Mouse (Mus musculus) liver, adult 2 months (tissue): ENCODE measurements around the gene Glis1. TPM values are rescaled to one million over a fixed set of nuclear protein-coding genes. Genes with fewer than 3 reads are reported as not detected.

Experiments
- DNase-seq: peaks from one replicate; pipeline ENCODE4 v3.0.0-alpha.2; 2011; ENCODE audit warnings: low read depth, low spot score; ENCODE audit errors: extremely low read depth
- H3K27ac ChIP-seq: fragments of 200-500 bp; replicated peaks from 2 replicates; pipeline ENCODE4 v1.5.1; 2012; ENCODE audit warnings: low read depth, mild to moderate bottlenecking, control low read depth, inconsistent platforms, low read length; ENCODE audit not compliant: insufficient read depth
- H3K27me3 ChIP-seq: fragments of 200-500 bp; 2 replicates; pipeline ENCODE4 v1.6.1; 2012; ENCODE audit warnings: mild to moderate bottlenecking, moderate library complexity, low read length, inconsistent platforms; ENCODE audit not compliant: control insufficient read depth, insufficient read depth
- H3K36me3 ChIP-seq: fragments of 200-500 bp; 2 replicates; pipeline ENCODE4 v1.6.1; 2012; ENCODE audit warnings: low read length, inconsistent platforms; ENCODE audit not compliant: control insufficient read depth, insufficient read depth
- H3K4me1 ChIP-seq: fragments of 200-500 bp; 2 replicates; pipeline ENCODE4 v1.6.1; 2011; ENCODE audit warnings: low read length; ENCODE audit not compliant: control insufficient read depth, insufficient read depth
- H3K4me3 ChIP-seq: fragments of 200-500 bp; 2 replicates; pipeline ENCODE4 v1.5.1; 2011; ENCODE audit warnings: low read depth, mild to moderate bottlenecking, control low read depth, low read length, moderate library complexity; ENCODE audit not compliant: insufficient read depth
- H3K79me2 ChIP-seq: fragments of 200-500 bp; 2 replicates; pipeline ENCODE4 v1.6.1; 2012; ENCODE audit warnings: inconsistent platforms, mild to moderate bottlenecking, low read length, moderate library complexity; ENCODE audit not compliant: control insufficient read depth, insufficient read depth
- H3K9ac ChIP-seq: fragments of 200-500 bp; 2 replicates; pipeline ENCODE4 v1.6.1; 2012; ENCODE audit warnings: low read depth, mild to moderate bottlenecking, control low read depth, inconsistent platforms, low read length
- CTCF ChIP-seq: fragments of 200-500 bp; IDR thresholded peaks from 2 replicates; pipeline ENCODE4 v1.5.1; 2011; ENCODE audit warnings: low read depth, low read length, control low read depth
- POLR2A ChIP-seq: fragments of 200-500 bp; IDR thresholded peaks from 2 replicates; pipeline ENCODE4 v1.6.1; 2011; ENCODE audit warnings: low read length, control low read depth; ENCODE audit not compliant: insufficient read depth; ENCODE audit errors: extremely low read depth
- WGBS: fragments of 180-500 bp; shearing (Covaris S2); methylation state at CpG from one replicate; pipeline ENCODE4 v1.1.7; 2018; 5-methylcytosine and 5-hydroxymethylcytosine counted together
- polyA plus RNA-seq: library from polyadenylated mRNA; depleted of rRNA; stranded (reverse); fragments of >200 nt; gene quantifications from 2 replicates; pipeline ENCODE4 v1.2.3, GENCODE M21; 2012; rRNA removed
- total RNA-seq: library from RNA; depleted of rRNA; stranded (reverse); fragments of >200 nt; gene quantifications from 2 replicates; pipeline ENCODE4 v1.2.3, GENCODE M21; 2014; rRNA removed

The Glis1 gene
- total and polyA plus RNA-seq, 2 experiments = 0.10 TPM; not detected in 1

DNA sequence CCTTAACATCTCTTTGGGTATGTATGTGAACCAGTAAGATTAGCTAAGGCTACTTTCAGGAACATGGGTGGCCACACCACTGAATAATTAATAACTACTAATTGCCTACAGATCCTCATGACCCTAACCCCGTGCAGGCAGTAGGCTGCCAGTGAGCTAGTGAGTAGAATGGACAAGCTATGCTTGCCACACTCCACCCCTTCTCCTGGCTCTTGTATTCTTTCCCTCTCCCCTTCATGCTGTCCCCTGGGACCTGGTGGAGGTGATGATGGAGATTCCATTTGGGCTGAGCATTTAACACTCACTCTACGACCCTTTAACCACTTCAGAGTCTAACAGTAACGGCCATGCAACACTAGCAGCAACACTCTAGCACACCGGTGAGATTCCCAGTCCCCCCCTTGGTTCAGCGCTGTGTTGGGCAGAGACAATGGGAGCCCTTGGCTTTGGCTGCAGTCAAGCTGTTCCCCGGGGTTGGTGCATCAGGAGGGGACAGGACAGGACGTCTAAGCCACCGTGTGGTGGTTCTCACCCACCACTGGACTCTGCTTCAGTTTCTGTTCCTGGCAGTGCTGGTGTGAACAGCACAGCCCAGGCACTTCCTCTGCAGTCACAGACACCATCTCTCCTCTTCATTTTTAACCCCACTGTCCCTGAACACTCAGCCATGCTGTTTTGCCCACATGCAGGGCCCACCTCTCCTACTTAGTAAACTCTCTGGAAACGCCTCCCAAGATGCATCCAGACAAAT lies 246.9 kb downstream of the Glis1 start:
- no peaks in the 10 kb centered on the region for H3K79me2 ChIP-seq
- peaks cover 12% of the 10 kb centered on the region; the same call in 1 of the 2 replicates for H3K27me3 ChIP-seq
- no peak for DNase-seq
- H3K4me1 ChIP-seq = no peaks in the 10 kb centered on the region
- 58% methylated on average over 9 of the region's 9 CpGs for WGBS
- TF ChIP-seq CTCF (no peak), POLR2A (no peak)
- H3K4me3 ChIP-seq = no peak overlapping the region
- H3K27ac ChIP-seq = no peak overlapping the region
- no peaks in the 10 kb centered on the region for H3K36me3 ChIP-seq
- no peak overlapping the region for H3K9ac ChIP-seq

DNA sequence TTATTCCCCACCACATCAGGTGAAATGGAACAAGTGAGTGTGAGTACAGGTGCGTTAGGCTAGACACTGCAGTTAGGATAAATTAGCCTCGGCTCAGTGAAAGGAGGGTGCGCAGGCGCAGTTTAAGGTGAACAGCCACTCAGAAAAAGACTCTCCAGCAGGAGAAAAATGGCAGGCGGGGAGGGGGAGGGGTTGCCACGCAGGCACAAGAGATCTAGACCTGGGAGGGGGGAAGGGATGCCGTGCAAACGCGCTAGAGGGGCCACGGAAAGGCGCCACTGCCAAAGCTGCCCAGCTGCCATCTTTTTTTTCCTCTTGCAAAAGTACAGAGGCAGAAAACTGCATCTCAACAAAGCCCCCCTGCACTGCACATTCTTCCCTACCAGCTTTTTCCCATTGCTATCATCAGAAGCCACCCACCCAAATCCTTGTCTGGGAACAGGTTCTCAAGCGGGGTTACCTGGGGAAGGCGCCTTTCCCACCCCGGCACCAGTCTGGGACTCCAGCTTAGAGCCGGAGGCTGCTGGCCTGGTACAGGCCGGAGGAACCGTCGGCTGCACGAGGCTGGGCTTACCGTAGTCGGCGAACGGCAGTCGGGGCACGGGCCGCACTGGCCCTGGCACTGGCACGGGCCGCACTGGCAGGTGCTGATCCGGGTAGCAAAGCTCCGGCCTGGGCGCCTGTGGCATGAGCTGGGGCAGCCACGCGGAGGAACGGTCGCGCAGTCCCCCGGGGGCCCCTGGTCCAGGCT lies 248.8 kb downstream of the Glis1 start:
- no peak overlapping the region for H3K4me3 ChIP-seq
- H3K27ac ChIP-seq = no peak overlapping the region
- H3K27me3 ChIP-seq = peaks cover 15% of the 10 kb centered on the region; the same call in 1 of the 2 replicates
- H3K4me1 ChIP-seq = no peaks in the 10 kb centered on the region
- DNase-seq = no peak
- WGBS = 84% methylated on average over 37 of the region's 37 CpGs
- no peaks in the 10 kb centered on the region for H3K36me3 ChIP-seq
- H3K9ac ChIP-seq = no peak overlapping the region
- TF ChIP-seq POLR2A (no peak), CTCF (no peak)
- H3K79me2 ChIP-seq = no peaks in the 10 kb centered on the region

DNA sequence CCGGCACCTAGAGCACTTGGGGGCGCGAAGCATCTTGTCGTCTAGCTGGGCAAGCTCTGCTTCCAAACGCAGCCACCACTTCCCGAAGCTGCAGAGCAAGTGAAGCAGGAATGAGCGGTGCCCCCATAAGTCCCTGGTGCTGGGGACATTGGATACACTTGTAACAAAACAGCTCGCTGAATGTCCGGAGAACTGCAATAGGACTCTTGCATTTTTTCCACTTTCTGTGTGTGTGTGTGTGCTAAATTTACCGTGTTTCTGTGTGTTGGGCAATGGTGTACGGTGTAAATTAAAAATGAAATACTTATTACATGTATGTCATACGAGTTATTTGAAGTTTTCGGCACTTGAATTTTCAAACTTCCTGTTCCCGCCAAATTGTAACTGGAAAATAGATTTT lies 249.7 kb downstream of the Glis1 start, which contains the start of gene Dmrtb1:
Gene Dmrtb1, minus strand, starts transcription at position 101 of the 400 bp plus-strand sequence.
- H3K9ac ChIP-seq = no peak within 1 kb of the TSS
- TF ChIP-seq POLR2A (no peak), CTCF (no peak)
- H3K79me2 ChIP-seq = no peaks in the 10 kb centered on the region
- H3K4me3 ChIP-seq = no peak within 1 kb of the TSS
- H3K27ac ChIP-seq = no peak within 1 kb of the TSS
- H3K36me3 ChIP-seq = no peaks in the 10 kb centered on the region
- 86% methylated on average over 14 of the region's 14 CpGs for WGBS
- no peak for DNase-seq
- H3K27me3 ChIP-seq = peaks cover 16% of the 10 kb centered on the region; the same call in 1 of the 2 replicates
- H3K4me1 ChIP-seq = no peaks in the 10 kb centered on the region

Other genes starting within 250 kb of the Glis1 start
- gene Ldlrad1, start 225.4 kb upstream of the Glis1 start, total RNA-seq = not detected in 2 replicates
- gene Ldlrad1, start 225.4 kb upstream of the Glis1 start, polyA plus RNA-seq = 0.11 TPM in 1 of 2 replicates, not detected in the other
- 8.3 and 11.4 TPM in 2 replicates for gene Lrrc42, start 181.1 kb upstream of the Glis1 start, total RNA-seq
- gene Lrrc42, start 181.1 kb upstream of the Glis1 start, polyA plus RNA-seq = 6.3 and 6.6 TPM in 2 replicates
- 9.1 and 10.2 TPM in 2 replicates for gene Hspb11, start 181.0 kb upstream of the Glis1 start, total RNA-seq
- gene Hspb11, start 181.0 kb upstream of the Glis1 start, polyA plus RNA-seq = 0.85 and 2.0 TPM in 2 replicates
- gene Dio1, start 127.4 kb upstream of the Glis1 start, total RNA-seq = 89.3 and 378 TPM in 2 replicates
- 153 and 184 TPM in 2 replicates for gene Dio1, start 127.4 kb upstream of the Glis1 start, polyA plus RNA-seq
- 42.2 and 52.3 TPM in 2 replicates for gene Yipf1, start 120.2 kb upstream of the Glis1 start, total RNA-seq
- 38.0 and 38.7 TPM in 2 replicates for gene Yipf1, start 120.2 kb upstream of the Glis1 start, polyA plus RNA-seq
- 5.3 and 6.4 TPM in 2 replicates for gene Ndc1, start 66.8 kb upstream of the Glis1 start, total RNA-seq
- gene Ndc1, start 66.8 kb upstream of the Glis1 start, polyA plus RNA-seq = 7.0 and 8.4 TPM in 2 replicates
- not detected in 2 replicates for gene Dmrtb1, start 249.6 kb downstream of the Glis1 start, total RNA-seq
- not detected in 2 replicates for gene Dmrtb1, start 249.6 kb downstream of the Glis1 start, polyA plus RNA-seq